Mouse (Mus musculus) erythroblast, embryonic 14.5 days (primary cell): Measurements from ENCODE around the gene Otud7a.

Source experiments
- GATA1 ChIP-seq: IDR thresholded peaks from 2 replicates; pipeline ENCODE4 v1.6.1; 2012; ENCODE audit warnings: low read length, inconsistent platforms, mixed read lengths
- TAL1 ChIP-seq: IDR thresholded peaks from 3 replicates; pipeline ENCODE4 v1.6.1; 2012; ENCODE audit warnings: low read length, inconsistent platforms, mixed read lengths

GRCm38 (mm10) chr7:63455228-63455627, 10.7 kb downstream of the Otud7a start:
- no peak for TF ChIP-seq GATA1
- no peak for TF ChIP-seq TAL1
